ENCODE assay signal across 10 mouse cellular contexts in genomic region chr6:99864949-99865348, GRCm38 (mm10).
DNase-seq lines count a peak whose midpoint lies in the region; ATAC-seq and TF ChIP-seq lines count a peak whose summit lies in the region.
"Had no signal": no experiment of that assay in that cellular context is flagged by ENCODE, and none has a peak within 500 bp of the region (broad histone marks: within the 10 kb centered on the region; RNA-seq: fewer than 3 reads in every experiment).

No protein-coding gene starts in this region.

- intact Hi-C loops in left cerebral cortex, adult 2 months (cut with DNase I), result no loop called here

- no peaks in the 10 kb centered on the region for H3K9me3 ChIP-seq in forebrain, embryonic 15.5 days
- H3K9me3 ChIP-seq in forebrain, embryonic 12.5 days, result no peaks in the 10 kb centered on the region

- H3K27ac ChIP-seq in forebrain, embryonic 15.5 days (replicated peaks), result no peak overlapping the region
- H3K27ac ChIP-seq in forebrain, embryonic 12.5 days, result no peak overlapping the region
- H3K27ac ChIP-seq in left cerebral cortex, adult 2 months, result no peak overlapping the region

- no peaks in the 10 kb centered on the region for H3K36me3 ChIP-seq in forebrain, embryonic 15.5 days
- no peaks in the 10 kb centered on the region for H3K36me3 ChIP-seq in forebrain, embryonic 12.5 days (replicated peaks)

- H3K4me2 ChIP-seq in forebrain, embryonic 15.5 days (replicated peaks), result no peak overlapping the region
- no peak overlapping the region for H3K4me2 ChIP-seq in forebrain, embryonic 12.5 days

- H3K27me3 ChIP-seq in forebrain, embryonic 15.5 days, result no peaks in the 10 kb centered on the region
- H3K27me3 ChIP-seq in forebrain, embryonic 12.5 days, result 0 out of 2 replicates have a peak, but pooled peaks cover 4% of the 10 kb centered on the region
- H3K27me3 ChIP-seq: megakaryocyte, embryonic 14.5 days had no signal

- WGBS in forebrain, embryonic 15.5 days, result 45% methylated on average over 3 of the region's 3 CpGs
- WGBS in forebrain, embryonic 12.5 days, result 54% methylated on average over 3 of the region's 3 CpGs

- DNase-seq in WW6 (ENCODE audit: low read depth, low spot score), result peak; percentile 59
- peak; percentile 18 to 33 for DNase-seq in frontal cortex, postnatal 14 days (ENCODE audit: low spot score in 2 of 2)
- DNase-seq in left cerebral cortex, adult 2 months (ENCODE audit: extremely low spot score in 1 of 2, low spot score in 2 of 2), result peak; percentile 28 to 70
- DNase-seq in right cerebral cortex, postnatal 25 days, result peak; percentile 50
- DNase-seq in thymus, postnatal 36 days, result no peak

- H3K4me1 ChIP-seq in forebrain, embryonic 15.5 days, result peaks cover 28% of the 10 kb centered on the region
- H3K4me1 ChIP-seq in forebrain, embryonic 12.5 days, result peaks cover 21% of the 10 kb centered on the region
- H3K4me1 ChIP-seq: megakaryocyte, embryonic 14.5 days had no signal

- ATAC-seq in forebrain, embryonic 15.5 days (replicated peaks), result peak; percentile 60
- no peak; the same call in 1 of the 2 replicates for ATAC-seq in forebrain, embryonic 12.5 days (ENCODE audit: low FRiP score)
- ATAC-seq in activated CD4-positive, CD25-positive, alpha-beta regulatory T cell, adult 4 months, result no peak

- no peak overlapping the region for H3K4me3 ChIP-seq in forebrain, embryonic 15.5 days
- no peak overlapping the region for H3K4me3 ChIP-seq in forebrain, embryonic 12.5 days (replicated peaks)
- H3K4me3 ChIP-seq in left cerebral cortex, adult 2 months, result no peak overlapping the region
- H3K4me3 ChIP-seq: erythroblast, embryonic 14.5 days; megakaryocyte, embryonic 14.5 days had no signal

- peak; percentile 46 for TF ChIP-seq CTCF in left cerebral cortex, adult 2 months (IDR thresholded peaks at IDR 0.05)

- no peak overlapping the region for H3K9ac ChIP-seq in forebrain, embryonic 15.5 days (replicated peaks)
- no peak overlapping the region for H3K9ac ChIP-seq in forebrain, embryonic 12.5 days

Comparison
In these comparisons a context has a peak if more than half of its experiments do, and no peak if none do; other contexts are left out.
1. DNase-seq: peak in WW6 (single experiment), frontal cortex, postnatal 14 days (2 of 2), left cerebral cortex, adult 2 months (2 of 2) and right cerebral cortex, postnatal 25 days (single experiment); none in thymus, postnatal 36 days (0 of 2).